Mouse (Mus musculus) liver, embryonic 16.5 days (tissue): ENCODE results near the gene Pcbp3. TPM values are rescaled to one million over a fixed set of nuclear protein-coding genes. Genes with fewer than 3 reads are reported as not detected.

Experiments
- ATAC-seq: fragments of 200-750 bp; cut with Nextera tagmentation; 2 replicates; pipeline ENCODE4 v1.8.0; 2017; ENCODE audit warnings: low read depth, mild to moderate bottlenecking, moderate number of reproducible peaks, moderate library complexity
- H3K27ac ChIP-seq: fragments of 300-500 bp; sonication (generic); 2 replicates; pipeline ENCODE4 v1.5.1; 2014; ENCODE audit warnings: mild to moderate bottlenecking, low read length
- H3K27me3 ChIP-seq: fragments of 300-500 bp; sonication (generic); 2 replicates; pipeline ENCODE4 v1.6.1; 2014; ENCODE audit warnings: low read depth, low read length, mixed read lengths; ENCODE audit not compliant: control insufficient read depth, insufficient read depth
- H3K36me3 ChIP-seq: fragments of 300-500 bp; sonication (generic); 2 replicates; pipeline ENCODE4 v1.6.1; 2014; ENCODE audit warnings: mild to moderate bottlenecking; ENCODE audit not compliant: control insufficient read depth, insufficient read depth
- H3K4me1 ChIP-seq: fragments of 300-500 bp; sonication (generic); 2 replicates; pipeline ENCODE4 v1.6.1; 2014; ENCODE audit warnings: low read depth, low read length, mixed read lengths; ENCODE audit not compliant: control insufficient read depth
- H3K4me2 ChIP-seq: fragments of 300-500 bp; sonication (generic); 2 replicates; pipeline ENCODE4 v1.6.1; 2014; ENCODE audit warnings: low read depth, low read length, mixed read lengths
- H3K4me3 ChIP-seq: fragments of 300-500 bp; sonication (generic); 2 replicates; pipeline ENCODE4 v1.5.1; 2014; ENCODE audit warnings: low read depth, mild to moderate bottlenecking, low read length
- H3K9ac ChIP-seq: fragments of 300-500 bp; sonication (generic); 2 replicates; pipeline ENCODE4 v1.6.1; 2014; ENCODE audit warnings: low read depth, low read length
- H3K9me3 ChIP-seq: fragments of 300-500 bp; sonication (generic); replicated peaks from 2 replicates; pipeline ENCODE4 v1.6.1; 2016; ENCODE audit warnings: low read length; ENCODE audit not compliant: control insufficient read depth
- WGBS: fragments of 180-500 bp; shearing (Covaris S2); extraction: QIAGEN DNeasy Blood & Tissue Kit; methylation state at CpG from one replicate; pipeline ENCODE4 v1.1.7; 2014; ENCODE audit not compliant: insufficient replicate concordance; 5-methylcytosine and 5-hydroxymethylcytosine counted together
- polyA plus RNA-seq: library from polyadenylated mRNA; unstranded; fragments of >200 nt; fragmentation: Nextera tagmentation; extraction: Ambion mirVana; gene quantifications from 2 replicates; pipeline ENCODE4 v1.2.1, GENCODE M21; 2015

Pcbp3 gene
- polyA plus RNA-seq, 1 experiment from 2014 or later: 3.8 TPM

DNA sequence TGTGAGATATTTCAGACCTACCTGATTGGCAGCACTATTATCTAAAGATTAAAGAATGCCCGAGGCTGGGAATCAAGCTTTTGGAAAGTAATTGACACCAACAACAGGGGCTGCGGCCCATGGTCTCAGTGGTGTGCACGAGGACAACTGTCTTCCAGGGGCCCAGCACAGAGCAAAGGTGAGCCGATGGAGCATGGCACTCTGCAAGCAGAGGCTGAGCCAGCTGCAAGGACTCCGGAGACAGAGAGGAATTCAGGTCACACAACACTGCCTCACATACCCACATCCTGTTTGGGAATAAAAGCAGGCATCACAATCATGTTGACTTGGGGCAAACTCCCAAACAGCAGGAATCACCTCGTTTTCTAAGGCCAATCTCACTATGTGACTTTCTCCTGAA lies 5.5 kb downstream of the Pcbp3 start:
- WGBS: 42% methylated on average over 6 of the region's 6 CpGs
- no peak for ATAC-seq

DNA sequence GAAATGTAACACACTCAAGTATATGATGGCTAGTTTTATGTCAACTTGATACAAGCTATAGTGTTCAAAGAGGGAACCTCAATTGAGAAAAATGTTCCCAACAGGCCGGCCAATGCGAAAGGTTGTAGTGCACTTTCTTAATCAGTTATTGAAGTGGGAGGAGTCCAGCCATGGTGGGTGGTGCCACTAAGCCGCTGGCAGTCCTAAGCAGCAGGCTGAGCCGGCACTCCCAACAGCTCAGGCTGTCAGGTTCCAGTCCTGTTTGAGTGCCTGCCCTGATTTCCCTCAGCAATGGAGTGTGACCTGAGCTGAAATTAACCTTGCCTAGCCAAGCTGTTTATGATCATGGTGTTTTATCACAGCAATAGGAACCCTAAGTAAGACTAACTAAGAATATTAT lies 20.6 kb downstream of the Pcbp3 start:
- no peak overlapping the region for H3K27ac ChIP-seq
- H3K27me3 ChIP-seq: no peaks in the 10 kb centered on the region
- no peak overlapping the region for H3K9ac ChIP-seq
- no peak for ATAC-seq
- no peaks in the 10 kb centered on the region for H3K9me3 ChIP-seq
- 59% methylated on average over 4 of the region's 4 CpGs for WGBS
- no peak overlapping the region for H3K4me3 ChIP-seq
- no peaks in the 10 kb centered on the region for H3K36me3 ChIP-seq
- H3K4me1 ChIP-seq: no peaks in the 10 kb centered on the region
- H3K4me2 ChIP-seq: no peak overlapping the region

More for the DNA sequence above, 5.5 kb downstream of the Pcbp3 start:
- H3K4me3 ChIP-seq: no peak overlapping the region
- H3K9ac ChIP-seq: no peak overlapping the region
- H3K27me3 ChIP-seq: no peaks in the 10 kb centered on the region
- H3K4me1 ChIP-seq: peaks cover 2% of the 10 kb centered on the region
- H3K9me3 ChIP-seq: no peaks in the 10 kb centered on the region
- H3K27ac ChIP-seq: no peak overlapping the region
- no peaks in the 10 kb centered on the region for H3K36me3 ChIP-seq
- H3K4me2 ChIP-seq: no peak overlapping the region

DNA sequence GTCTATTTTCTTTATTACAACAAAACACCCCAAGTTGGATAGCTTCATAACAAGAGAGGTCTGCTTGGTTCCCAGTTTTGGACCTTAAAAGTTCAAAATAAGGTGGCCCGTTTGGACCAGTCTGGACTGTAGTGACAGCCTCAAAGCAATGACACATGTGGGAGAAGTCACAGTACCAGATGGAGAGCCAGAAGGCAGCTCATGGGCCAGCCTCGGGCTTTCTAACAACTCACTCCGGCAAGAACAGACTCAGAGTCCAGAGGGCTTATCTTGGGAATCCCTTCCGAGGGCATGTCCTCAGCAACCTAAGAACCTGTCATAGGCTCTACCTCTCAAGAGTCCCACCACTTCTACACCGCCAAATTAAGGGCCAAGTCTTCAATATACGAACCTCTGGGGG lies 24.9 kb downstream of the Pcbp3 start:
- Histone ChIP-seq H3K4me2 (no peak overlapping the region), H3K27ac (no peak overlapping the region), H3K27me3 (no peaks in the 10 kb centered on the region), H3K36me3 (no peaks in the 10 kb centered on the region), H3K4me3 (no peak overlapping the region), H3K9me3 (no peaks in the 10 kb centered on the region), H3K4me1 (no peaks in the 10 kb centered on the region), H3K9ac (no peak overlapping the region)
- no peak for ATAC-seq
- WGBS: 68% methylated on average over 6 of the region's 6 CpGs

DNA sequence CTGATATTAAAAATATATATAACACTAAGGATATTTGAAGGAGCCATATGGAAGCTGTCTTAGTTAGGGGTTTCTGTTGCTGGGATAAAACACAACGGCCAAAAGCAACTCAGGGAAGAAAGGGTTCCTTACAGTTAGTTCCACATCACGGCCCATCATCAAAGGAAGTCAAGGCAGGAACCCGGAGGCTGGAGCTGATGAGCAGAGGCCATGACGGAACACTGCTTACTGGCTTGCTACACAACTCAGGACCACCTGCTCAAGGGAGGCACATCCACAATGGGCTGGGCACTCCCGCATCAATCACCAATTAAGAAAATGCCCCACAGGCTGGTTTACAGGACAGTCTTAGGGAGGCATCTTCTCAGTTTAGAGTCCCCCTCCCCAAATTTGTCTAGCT lies 26.9 kb downstream of the Pcbp3 start:
- no peaks in the 10 kb centered on the region for H3K27me3 ChIP-seq
- no peak overlapping the region for H3K9ac ChIP-seq
- H3K36me3 ChIP-seq: no peaks in the 10 kb centered on the region
- H3K9me3 ChIP-seq: no peaks in the 10 kb centered on the region
- WGBS: 67% methylated on average over 5 of the region's 5 CpGs
- no peak overlapping the region for H3K4me3 ChIP-seq
- H3K4me2 ChIP-seq: no peak overlapping the region
- no peak for ATAC-seq
- H3K4me1 ChIP-seq: no peaks in the 10 kb centered on the region
- no peak overlapping the region for H3K27ac ChIP-seq

DNA sequence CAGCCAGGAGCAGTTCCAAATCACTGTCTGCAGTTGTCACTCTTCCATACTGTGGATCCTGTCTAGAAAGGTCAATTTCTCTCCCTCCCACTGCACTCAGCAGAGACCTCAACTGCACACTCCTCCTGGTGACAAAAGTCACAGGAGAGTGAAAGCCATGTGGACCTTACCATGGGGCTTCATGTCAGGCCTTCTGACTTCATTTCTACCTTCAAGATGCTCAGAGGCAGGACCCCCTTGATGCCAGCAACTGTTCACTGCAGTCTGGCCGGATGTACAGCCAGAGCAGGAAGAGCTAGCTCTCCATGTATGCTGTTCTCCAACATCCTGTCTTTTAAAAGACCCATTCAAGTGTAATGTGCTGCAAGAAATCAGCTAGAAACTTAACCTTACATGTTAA lies 29.9 kb downstream of the Pcbp3 start:
- Histone ChIP-seq H3K27me3 (no peaks in the 10 kb centered on the region), H3K4me2 (no peak overlapping the region), H3K4me1 (no peaks in the 10 kb centered on the region), H3K27ac (no peak overlapping the region), H3K9me3 (no peaks in the 10 kb centered on the region), H3K4me3 (no peak overlapping the region), H3K36me3 (no peaks in the 10 kb centered on the region), H3K9ac (no peak overlapping the region)
- no peak for ATAC-seq
- WGBS: 47% methylated on average over 1 of the region's 1 CpGs

DNA sequence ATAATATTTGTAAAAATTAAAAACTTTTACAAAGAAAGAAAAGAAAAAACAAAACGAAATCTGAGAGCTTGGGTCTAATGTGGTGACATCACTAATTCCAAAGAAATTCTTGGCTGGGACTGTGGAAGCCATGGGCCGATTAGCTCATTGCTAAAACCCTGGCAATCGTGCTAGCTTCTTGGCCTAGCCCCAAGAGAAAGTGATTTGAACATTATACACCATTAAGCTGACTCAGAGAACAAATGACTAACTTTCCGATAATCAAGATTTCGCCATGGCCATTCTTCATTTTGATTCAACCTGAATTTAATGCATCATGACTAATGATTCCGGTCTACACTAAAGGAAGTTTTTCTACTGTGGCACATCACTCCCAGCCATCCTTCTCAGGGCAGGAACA lies 30.6 kb downstream of the Pcbp3 start:
- H3K9ac ChIP-seq: no peak overlapping the region
- no peaks in the 10 kb centered on the region for H3K4me1 ChIP-seq
- WGBS: 62% methylated on average over 6 of the region's 6 CpGs
- H3K36me3 ChIP-seq: no peaks in the 10 kb centered on the region
- ATAC-seq: no peak
- H3K4me2 ChIP-seq: no peak overlapping the region
- no peaks in the 10 kb centered on the region for H3K9me3 ChIP-seq
- H3K27me3 ChIP-seq: no peaks in the 10 kb centered on the region
- H3K27ac ChIP-seq: no peak overlapping the region
- H3K4me3 ChIP-seq: no peak overlapping the region

DNA sequence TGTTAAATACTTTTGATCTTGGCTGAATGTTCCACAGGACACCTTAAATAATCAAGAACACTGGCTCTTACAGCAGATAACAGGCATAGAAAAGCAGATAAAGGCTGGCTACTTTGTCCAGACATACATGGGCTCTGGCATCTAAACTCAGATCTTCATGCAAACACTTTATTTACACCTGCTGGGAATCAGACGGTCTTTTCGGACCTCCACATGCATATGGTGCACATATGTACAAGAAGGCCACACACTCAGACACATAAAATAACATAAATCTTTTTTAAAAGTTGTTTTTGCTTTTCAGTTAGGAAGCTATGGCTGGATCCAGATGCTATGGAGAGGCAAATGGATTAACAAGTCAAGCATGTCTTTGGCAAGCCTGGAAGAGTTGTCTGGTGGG lies 37.2 kb downstream of the Pcbp3 start:
- no peaks in the 10 kb centered on the region for H3K36me3 ChIP-seq
- no peaks in the 10 kb centered on the region for H3K27me3 ChIP-seq
- H3K9ac ChIP-seq: no peak overlapping the region
- WGBS: 62% methylated on average over 2 of the region's 2 CpGs
- H3K4me1 ChIP-seq: no peaks in the 10 kb centered on the region
- H3K9me3 ChIP-seq: no peaks in the 10 kb centered on the region
- H3K27ac ChIP-seq: no peak overlapping the region
- H3K4me2 ChIP-seq: no peak overlapping the region
- no peak for ATAC-seq
- no peak overlapping the region for H3K4me3 ChIP-seq

DNA sequence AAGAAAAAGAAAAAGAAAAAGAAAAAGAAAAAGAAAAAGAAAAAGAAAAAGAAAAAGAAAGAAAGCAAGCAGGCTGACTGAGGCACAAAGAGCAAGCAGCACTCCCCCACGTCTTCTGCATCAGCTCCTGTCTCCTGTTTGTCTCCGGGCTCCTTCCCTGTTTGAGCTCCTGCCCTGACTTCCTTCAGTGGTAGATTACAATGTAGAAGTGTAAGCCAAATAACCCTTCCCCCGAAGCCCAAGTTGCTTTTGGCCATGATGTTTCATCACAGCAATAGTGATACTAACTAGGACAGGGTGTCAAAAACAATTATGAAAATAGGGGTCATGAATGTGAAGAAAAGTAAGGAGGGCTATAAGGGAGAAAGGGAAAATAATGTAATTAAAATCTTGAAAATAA lies 43.6 kb downstream of the Pcbp3 start:
- no peaks in the 10 kb centered on the region for H3K4me1 ChIP-seq
- no peak overlapping the region for H3K4me3 ChIP-seq
- H3K27me3 ChIP-seq: no peaks in the 10 kb centered on the region
- no peak for ATAC-seq
- H3K36me3 ChIP-seq: no peaks in the 10 kb centered on the region
- H3K9ac ChIP-seq: no peak overlapping the region
- WGBS: 47% methylated on average over 3 of the region's 3 CpGs
- H3K9me3 ChIP-seq: no peaks in the 10 kb centered on the region; the same call in 1 of the 2 replicates
- no peak overlapping the region for H3K27ac ChIP-seq
- no peak overlapping the region for H3K4me2 ChIP-seq

DNA sequence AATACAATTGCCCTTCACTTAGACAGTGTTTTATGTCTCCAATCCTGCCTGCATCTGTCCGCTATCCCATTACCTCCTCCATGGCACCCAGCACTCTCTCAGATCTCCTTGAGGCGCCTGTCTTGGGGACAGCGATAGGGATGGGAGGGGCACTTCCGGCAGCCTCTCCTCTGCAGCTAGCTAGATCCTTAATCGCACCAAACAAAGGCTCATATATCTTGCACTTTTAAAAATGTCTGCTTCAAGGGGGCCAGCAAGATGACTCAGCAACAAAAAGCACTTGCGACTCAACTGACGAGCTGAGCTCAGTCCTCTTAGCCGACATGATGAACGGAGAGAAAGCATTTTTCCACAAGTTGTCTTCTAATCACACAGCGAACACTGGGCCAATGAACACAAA lies 55.3 kb downstream of the Pcbp3 start:
- H3K4me2 ChIP-seq: peak overlapping the region; percentile 60
- no peak overlapping the region for H3K9ac ChIP-seq
- H3K27ac ChIP-seq: peak overlapping the region; percentile 42; the same call in 1 of the 2 replicates
- no peaks in the 10 kb centered on the region for H3K9me3 ChIP-seq
- H3K4me1 ChIP-seq: peaks cover 18% of the 10 kb centered on the region
- H3K36me3 ChIP-seq: no peaks in the 10 kb centered on the region
- H3K4me3 ChIP-seq: peak overlapping the region; percentile 35
- peak; percentile 95 for ATAC-seq
- no peaks in the 10 kb centered on the region for H3K27me3 ChIP-seq
- 20% methylated on average over 10 of the region's 10 CpGs for WGBS
